Mouse (Mus musculus) CD4-positive, CD25-positive, alpha-beta regulatory T cell, adult 4 months (primary cell): Measurements from ENCODE around the gene Ntrk2. TPM values are rescaled to one million over a fixed set of nuclear protein-coding genes. Genes with fewer than 3 reads are reported as not detected.
"Not testable (repeated sequence)": the region's sequence is repeated elsewhere in the genome, so short reads cannot be mapped to it uniquely, and the experiment has no call there.

Source experiments
- ATAC-seq: one replicate; pipeline ENCODE4 v1.8.0; 2017
- polyA plus RNA-seq, 2 experiments: library from polyadenylated mRNA; unstranded; fragments of 100-300 nt; shearing (Covaris generic); gene quantifications; one replicate each; pipeline ENCODE4 v1.2.1; 2017

Gene Ntrk2
- polyA plus RNA-seq, 2 experiments from 2014 or later: not detected

DNA sequence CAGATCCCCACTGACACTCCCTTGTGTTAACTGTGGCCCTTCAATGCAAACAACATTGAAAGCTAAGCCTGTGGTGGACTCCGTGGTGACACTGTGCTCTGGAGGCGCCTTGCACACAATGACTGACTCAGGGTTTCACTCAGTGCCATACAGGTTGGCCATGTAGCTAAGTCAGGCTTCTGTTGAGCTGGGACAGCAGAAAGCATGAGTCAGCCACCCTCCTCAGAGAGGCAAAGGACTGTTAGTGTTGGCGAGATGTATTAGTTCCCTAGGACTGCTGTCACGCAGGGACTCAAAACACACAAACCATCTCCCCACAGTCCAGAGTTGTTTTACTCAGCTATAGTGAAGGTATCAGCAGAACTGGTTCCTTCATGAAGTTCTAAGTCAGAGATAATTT, 245.8 kb downstream of the Ntrk2 start:
- ATAC-seq: no peak

DNA sequence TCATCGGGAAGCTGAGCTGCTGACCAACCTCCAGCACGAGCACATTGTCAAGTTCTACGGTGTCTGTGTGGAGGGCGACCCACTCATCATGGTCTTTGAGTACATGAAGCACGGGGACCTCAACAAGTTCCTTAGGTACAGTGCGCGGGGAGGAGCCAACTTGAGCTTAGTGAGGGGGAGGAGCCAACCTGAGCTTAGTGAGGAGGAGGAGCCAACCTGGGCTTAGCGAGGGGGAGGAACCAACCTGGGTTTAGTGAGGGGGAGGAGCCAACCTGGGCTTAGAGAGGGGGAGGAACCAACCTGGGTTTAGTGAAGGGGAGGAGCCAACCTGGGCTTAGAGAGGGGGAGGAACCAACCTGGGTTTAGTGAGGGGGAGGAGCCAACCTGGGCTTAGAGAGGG, 248.0 kb downstream of the Ntrk2 start:
- ATAC-seq: not testable (repeated sequence)

DNA sequence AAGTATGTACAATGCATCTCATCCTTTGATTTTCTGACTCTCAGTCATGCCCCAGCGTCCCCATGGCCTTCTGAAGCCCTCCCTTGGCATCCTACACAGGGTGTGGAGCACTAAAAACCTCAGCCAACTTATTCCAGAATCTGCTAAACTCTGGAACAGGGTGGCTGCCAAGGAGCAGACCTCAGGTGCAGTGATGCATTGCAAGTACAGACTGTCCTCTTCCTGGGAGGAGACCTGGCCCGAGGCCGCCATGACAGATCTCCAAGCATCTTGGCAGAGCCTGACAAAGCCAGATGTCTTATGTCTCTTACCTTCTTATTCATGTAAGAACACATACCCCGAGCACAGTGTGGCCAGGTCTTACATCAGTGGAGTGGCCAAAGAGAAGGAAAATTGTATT, 250.5 kb downstream of the Ntrk2 start:
- no peak for ATAC-seq

DNA sequence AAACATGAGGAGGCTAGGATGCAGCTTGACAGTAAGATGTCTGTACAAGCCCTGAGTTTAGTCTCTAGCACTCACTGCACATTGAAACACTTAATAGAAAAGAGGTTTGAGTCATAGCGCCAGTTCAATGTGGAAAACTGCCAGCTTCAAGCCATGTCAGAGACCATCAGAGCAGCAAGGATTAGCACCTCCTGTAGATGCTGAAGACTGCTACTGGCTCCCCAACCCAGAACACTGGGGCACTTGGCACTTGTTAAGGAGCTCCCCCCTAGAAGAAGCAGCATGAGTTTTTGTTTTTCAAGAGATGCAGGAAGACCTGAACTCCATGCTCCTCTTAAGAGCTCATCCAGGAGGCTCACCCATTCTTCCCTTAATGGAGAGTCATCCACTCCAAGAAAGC, 251.5 kb downstream of the Ntrk2 start:
- ATAC-seq: no peak

DNA sequence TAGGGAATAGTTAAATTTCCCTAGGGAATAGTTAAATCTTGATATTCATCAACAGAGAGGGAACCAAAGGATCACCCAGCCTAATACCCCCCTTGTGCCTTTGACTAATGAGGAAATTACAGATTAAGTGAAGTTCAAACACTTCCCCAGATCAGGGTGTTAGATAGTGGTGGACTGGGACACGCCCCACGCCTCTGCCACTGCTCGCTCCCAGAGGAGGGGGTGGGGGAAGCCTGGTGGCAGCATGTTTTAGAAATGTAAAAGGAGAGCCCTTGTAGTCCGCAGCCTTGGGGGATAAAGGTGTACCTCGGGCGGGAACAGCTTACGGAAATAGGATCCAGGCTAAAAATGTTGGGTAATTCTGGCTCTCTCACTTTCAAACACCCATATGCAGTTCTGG, 252.7 kb downstream of the Ntrk2 start:
- ATAC-seq: no peak

DNA sequence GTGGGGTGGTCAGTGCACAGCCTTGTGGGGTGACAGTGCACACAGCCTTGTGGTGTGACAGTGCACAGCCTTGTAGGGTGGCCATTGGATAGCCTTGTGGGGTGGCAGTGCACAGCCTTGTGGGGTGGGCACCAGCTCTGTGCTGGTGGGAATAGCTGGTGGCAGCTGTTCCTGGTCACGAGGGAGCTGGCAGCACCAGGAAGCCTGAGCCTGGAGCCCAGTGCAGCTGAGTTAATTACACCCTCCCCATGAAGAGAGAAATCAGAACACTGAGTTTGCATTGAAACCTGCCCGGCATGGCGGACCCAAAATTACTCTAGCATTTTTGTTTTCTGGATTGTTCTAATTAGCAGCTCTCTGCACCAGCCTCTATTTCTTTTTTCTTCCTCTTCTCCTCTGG, 259.3 kb downstream of the Ntrk2 start:
- no peak for ATAC-seq

DNA sequence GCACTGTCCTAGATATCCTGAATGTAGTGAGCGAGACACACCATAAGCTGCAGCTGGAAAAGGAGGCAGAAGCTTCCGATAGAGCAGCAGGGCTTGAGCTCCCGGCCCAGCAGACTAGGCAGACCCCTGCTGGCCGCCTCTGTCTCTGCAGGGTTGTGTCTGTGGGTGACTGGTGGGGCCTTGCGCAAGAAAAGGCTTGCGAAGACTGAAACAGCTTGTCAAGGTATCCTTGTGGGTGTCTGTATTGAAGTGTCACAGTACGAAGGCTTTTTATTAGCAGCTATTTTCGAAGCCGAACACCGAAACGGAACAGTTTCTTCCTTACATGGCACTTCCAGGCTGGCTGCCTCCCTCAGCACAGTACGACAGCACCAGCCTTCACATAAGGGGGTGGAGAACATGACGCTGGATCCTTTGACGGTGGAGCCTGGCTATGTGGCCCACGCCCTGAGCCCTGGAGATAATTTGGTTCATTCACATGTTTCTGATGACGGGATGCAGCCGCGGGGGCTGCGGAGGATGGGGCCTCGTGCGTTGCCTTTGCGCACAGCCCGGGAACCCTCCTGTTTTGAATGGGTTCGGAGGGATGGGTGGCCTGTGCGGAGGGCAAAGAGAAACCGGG, 267.4 kb downstream of the Ntrk2 start:
- ATAC-seq: no peak

DNA sequence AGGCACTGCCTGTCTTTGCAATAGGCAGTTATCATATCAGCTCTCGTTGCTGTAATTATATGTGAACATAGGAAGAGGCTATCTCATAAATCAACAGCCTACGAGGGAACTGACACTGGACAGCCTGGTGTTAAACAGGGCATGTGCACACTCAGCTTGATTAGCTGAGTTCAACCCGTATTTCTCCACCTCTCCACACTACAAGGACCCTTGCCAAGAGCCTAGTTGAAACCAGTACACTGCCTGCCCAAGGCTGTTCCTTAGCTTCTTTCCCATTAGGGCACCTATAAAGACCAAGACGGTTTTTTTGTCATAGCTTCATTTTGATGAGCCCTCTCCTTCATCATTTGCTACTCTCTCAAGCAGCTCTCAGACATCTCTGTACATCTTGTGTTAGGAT, 270.1 kb downstream of the Ntrk2 start:
- ATAC-seq: no peak

DNA sequence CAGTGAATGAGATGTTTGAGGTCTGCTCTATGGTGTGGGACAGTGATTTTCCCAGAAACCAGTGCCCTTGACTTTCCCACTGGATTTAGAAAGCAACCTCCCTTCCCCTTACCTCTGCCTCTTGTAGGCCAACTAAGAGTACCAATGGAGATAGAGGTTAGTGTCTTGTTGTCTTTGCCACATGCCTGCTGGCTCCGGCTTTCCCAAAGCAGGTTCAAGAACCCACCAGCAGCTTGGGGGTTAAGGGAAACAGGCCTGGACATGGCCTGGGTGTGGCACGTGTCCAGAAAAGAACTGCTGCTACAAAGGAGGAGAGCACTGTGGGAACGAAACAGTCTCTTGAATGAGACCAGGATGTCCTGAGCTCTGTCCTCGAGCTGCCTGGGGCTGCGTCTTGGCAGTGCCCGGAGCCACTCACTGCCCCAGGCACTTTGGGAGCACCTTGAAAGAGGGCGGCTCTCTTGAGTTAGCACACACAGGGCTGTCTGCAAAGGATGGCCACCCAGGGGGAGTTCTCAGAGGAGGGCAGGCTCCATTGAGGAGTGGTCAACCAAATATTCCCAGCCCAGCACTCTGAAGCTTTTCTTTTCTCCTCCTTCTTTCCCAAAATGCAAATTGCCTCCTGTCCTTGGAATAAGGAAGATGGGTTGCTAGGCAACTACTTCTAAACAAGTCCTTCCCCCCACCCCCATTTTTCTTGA, 273.5 kb downstream of the Ntrk2 start:
- no peak for ATAC-seq

DNA sequence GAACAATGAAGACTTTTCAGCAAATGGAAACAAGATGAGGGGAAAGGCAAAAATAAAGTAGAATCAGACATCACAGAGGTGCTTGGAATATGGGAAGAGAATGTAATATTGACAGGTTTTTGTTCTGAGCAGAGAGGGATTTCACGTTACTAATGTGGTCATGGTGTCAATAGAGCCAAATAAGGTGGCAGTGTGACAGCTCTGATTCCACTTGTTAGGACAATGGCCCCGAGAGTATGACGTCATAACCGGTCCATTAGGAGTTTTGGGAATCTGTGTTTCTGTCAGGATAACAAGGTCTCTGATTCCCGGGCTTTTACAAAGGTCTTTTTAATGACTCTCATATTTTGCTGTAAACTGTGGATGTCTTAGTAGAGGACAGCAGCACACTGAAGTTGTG, 274.1 kb downstream of the Ntrk2 start:
- no peak for ATAC-seq

DNA sequence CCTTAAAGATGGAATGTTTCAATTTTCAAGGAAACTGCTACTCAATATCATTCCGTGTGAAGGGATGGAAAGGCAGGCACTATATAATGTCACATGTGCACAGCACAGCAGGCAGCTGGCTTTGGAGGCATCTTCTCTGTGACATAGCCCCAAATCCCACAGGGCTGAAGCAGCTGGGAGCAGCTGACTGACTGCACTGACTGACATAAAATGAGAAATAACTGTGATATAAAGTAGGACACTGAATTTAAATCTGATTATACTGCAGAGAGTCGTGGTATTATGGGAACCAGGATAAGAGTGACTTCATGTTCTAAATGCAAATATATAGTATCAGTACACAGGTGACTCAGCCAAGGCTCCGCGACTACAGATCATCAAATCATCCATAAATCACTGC, 282.6 kb downstream of the Ntrk2 start:
- ATAC-seq: no peak

DNA sequence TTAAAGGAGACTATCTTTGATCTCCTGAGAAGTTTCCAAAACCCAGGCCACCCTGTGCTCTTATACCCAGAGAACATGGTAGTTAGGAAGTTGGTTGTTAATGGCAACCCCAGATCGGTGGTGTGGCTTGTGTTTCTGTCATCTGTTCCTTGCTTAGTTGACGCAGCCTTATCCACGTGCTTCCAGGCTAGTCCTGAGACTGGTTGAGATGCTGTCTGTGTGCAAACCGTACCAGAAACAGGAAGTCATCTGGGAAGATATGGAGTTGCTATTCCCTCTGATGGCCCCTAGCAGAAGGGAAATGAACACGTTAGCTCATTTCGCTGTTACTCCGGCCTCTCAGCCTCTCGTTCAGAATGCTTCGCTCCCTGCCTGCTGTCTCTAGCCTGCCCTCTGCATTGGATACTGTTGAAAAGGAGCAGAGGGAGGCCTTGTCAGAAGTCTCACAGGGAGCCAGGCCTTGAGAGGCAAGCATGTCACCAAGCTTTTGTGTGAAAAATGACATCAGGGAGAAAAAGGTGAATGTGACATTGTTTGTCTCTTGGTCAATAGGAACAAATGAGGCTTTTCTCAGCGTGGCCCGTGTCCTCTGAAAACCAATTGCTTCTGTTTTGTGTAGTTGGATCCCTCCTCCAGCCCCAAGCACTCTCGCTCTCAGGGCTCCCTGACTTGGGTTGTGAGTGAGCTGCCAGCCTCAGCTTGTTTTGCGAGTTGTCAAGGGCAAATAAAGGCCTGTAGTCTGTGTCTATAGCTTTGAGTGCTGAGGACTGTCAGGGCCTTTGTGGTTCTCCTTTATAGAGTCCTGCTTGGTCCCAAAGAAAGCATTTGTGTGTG, 285.0 kb downstream of the Ntrk2 start:
- no peak for ATAC-seq

DNA sequence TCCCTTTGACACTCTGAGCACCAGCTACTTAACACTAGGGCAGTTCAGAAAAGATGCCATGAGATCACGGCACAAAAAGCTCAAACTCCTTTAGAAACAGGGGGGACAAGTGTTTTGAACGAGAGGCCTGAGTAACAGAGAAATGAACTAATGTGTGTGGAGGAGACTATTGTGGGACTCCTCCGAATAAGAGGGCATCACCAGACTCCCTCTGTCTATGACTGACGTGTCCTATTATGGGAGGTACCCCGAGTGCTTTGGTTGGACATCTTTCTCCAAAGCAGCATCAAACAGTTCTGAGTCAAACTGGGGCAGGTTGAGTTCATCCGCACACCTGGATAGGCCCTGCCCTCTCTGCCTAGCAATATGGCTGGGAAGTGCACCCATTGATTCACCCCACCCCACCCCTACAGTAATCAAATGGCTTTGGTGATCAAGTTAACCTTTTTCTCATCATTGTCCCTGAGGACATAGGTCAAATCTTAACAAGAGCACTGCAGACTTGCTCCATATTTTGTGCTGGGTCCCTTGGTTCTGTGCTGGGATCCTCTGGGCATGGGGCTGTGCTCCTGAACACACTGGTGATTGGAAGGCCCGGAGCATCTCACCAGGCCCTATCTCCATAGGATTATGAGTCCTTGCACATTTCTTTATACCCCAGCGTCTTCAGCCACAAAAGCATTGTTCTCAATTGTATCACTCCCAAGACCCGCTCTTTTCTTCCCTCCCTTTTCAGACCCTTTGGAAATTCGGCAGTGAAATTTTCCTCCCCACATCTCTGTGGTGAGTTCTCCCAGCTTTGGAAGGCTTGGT, 285.9 kb downstream of the Ntrk2 start:
- ATAC-seq: no peak

DNA sequence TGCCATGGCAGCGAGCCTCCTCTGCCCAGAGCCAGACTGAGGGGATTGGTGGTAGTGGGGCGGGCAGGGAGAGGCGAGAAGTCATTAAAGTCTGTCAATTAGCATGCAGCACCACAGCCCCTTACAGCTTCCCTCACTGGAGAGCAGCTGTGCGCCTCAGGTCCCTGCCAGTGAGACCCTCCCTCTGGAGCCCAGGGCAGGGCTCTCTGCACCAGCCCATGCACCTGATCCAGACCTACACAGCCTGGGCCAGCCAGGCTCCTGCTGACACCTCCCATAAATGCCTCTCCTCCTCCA, 286.4 kb downstream of the Ntrk2 start:
- ATAC-seq: no peak

DNA sequence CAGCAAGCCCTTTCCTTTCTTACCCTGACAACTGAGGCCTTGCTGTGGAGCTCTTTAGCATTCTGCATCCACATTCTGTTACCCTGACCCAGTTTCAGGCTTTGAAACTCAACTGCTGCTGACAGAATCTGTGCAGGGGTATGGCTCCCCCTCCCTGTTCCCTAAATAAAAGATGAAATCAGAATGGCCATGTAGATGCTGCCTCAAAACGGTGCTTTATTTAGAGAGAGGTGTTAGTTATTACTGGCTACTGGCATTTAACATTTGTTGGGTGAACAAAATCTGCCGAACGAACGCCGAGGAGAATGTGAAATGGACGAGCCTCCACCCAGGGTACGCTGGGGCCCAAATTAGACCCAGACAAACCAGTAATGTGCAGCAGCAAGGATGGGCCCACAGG, 288.4 kb downstream of the Ntrk2 start:
- no peak for ATAC-seq

DNA sequence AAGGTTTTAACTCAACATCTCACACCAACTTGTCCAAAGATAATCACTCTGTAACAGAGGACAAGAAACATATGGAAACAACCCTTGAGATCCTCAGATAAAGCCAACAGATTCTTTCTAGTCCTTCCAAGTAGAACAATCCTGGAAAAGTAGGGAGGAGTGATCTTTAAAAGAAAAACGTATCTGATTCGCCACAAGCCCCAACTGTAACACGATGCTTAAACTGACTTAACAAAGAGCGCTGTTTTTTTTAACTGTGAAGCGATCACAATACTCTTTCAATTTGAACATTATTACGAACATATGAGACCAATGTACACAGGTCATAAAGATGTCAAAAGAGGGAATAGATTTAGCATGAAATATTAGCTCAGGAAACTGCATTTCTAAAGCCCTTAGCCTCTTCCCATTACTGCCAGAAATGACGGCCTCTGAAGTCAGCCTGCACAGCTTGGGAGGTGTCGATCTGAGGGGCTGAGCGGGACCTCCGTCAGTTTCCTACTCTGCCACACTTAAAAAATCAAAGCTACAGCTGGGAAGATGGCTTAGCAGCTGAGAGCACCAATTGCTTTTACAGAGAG, 289.5 kb downstream of the Ntrk2 start:
- no peak for ATAC-seq

DNA sequence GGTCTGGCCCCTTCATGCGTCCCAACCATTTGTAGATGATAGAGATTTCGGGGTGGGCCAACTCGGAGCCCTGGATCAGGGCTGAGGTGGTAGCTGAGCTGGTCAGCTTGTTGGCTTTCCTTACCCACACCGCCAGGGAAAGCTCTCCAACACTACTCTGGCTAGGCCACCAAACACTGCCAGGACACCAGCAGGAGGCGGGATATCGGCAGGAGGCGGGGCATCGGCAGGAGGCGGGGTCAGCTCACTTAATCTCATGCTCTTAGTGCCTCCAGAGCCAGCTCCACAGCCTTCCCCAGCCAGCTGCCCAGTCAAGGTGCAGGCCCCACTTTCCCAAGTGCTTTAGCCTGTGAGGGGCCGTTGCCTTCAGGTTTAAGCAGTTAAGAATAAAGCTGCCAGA, 293.7 kb downstream of the Ntrk2 start:
- ATAC-seq: no peak

DNA sequence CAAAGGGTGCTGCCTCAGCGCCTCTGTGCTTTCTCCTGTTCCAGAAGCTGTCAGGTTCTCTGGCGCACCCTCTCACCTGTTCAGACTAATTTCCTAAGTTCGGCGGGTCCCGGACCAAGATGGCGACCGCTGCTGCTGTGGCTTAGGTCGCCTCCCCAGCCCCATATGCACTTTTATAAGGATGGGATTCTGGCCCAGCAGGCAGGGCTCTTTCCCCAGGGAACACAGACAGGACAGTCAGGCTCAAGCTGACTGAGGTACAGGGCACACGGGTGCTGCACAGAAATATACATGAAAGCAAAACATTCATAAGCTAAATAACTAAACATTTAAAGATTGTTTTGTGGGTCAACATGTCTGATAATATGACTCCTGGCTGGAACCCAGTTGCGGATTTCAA, 301.4 kb downstream of the Ntrk2 start:
- not testable (repeated sequence) for ATAC-seq

DNA sequence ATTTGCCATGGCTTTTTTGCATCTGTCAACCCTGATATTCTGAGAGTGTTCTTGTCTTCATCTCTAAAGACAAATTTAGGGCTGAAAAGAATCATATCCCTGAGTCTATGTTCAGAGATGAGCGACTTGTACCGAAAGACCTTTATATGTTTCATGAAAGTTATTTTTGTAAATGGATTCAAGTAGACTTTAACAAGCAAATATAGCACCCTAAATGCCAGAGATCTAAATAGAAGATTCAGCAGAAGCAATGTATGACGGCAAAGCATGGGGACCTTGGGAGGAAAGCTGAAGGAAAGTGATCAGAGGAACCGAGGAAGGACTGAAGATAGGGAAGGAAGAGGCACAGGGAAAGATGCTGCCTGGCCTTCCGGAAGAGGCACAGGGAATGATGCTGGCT, 303.7 kb downstream of the Ntrk2 start:
- ATAC-seq: no peak

DNA sequence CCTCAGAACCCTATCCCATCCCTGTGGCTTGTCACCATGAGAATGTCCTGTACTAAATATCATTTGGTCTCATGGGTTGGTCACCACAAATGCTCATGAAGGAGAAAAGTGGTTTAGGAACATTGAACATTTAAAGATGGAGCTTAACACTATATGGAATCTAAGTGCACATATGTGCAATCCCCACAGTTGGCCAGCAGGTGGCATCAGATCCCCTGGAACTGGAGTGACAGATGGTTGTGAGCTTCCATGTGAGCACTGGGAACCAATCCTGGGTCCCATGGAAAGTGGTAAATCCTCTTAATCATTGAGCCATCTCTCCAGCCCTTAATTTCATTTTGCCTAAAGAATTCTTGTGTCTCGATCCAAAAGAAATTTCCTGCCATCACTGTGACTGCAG, 308.3 kb downstream of the Ntrk2 start:
- ATAC-seq: no peak

DNA sequence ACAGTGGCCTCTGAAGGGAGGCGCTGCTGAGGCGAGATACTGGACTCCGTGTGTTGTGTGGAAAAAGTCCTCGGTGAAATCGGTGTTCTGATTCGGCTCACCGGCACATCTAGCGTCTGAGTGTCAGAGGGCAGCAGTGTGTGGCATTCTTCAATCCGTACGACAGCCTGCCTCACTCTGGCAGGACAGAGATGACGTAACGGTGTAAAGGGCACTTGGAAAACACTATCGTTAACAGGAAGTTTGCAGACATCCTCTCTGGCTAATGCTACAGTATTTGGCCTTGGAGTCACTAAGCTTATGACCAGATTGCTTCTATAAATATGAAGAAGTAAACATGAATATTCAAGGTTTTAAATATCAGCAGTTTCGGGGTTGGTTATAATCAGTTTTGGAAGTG, 309.2 kb downstream of the Ntrk2 start:
- ATAC-seq: no peak

DNA sequence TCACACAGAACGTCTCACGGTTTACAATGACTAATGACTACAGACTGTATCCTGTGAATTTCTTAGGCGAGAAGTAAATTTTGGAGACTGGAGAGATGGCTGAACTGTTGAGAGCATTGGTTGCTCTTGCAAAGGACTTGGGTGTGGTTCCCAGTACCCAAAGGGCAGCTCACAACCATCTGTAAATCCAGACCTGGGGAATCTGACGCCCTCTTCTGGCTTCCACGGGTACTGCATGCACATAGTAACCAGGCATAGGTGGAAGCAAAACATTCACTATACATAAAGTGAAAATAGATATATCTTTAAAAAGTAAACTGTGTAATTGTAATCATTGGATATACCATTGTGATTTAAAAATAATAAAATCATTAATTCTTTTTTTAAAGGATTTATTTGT, 310.9 kb downstream of the Ntrk2 start:
- no peak for ATAC-seq
